Mouse (Mus musculus): Measurements from ENCODE around the gene Rhod.

- TF ChIP-seq CTCF (IDR thresholded peaks at IDR 0.05; ENCODE audit: low read depth), result peak; percentile 78
- no peak for TF ChIP-seq EP300 (optimal IDR thresholded peaks at IDR 0.05)
Observed at GRCm38 (mm10) chr19:4456227-4456626, 17.0 kb upstream of the Rhod start.

All from stomach, postnatal 0 days (tissue).